9 mouse cellular contexts compared by ENCODE assay signal in the genomic region with DNA sequence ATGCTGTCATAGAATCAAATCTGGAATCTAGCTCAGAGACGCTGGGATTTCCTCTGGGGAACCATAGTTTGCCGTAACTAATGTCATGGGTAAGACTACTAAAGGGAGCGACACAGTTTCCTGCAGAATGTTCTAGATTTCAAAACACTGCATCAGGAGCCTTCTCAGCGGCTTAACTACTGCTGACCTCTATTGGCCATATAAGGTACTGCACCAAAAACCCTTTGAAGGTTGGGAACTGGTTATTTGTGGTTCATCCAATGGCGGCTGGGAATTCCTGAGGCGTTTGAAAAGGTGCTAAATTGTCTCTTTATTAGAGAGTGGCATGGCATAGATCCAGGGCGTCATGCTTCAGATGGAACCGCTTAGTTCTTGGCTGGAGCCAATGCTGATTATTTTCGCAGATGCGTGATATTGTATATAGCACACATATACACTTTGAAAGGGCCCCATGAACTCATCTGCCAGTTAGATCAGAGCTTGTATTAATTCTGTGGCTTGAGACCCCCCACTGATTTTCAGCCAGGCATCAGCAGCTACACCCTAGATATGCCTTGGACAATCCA.
DNase-seq lines count a peak whose midpoint lies in the region; ATAC-seq and TF ChIP-seq lines count a peak whose summit lies in the region.
"Had no signal": no experiment of that assay in that cellular context is flagged by ENCODE, and none has a peak within 500 bp of the region (broad histone marks: within the 10 kb centered on the region; RNA-seq: fewer than 3 reads in every experiment).

No protein-coding gene starts in this region.

- no peak overlapping the region for H3K4me2 ChIP-seq in liver, postnatal 0 days (ENCODE audit: low read depth, low read length)
- H3K4me2 ChIP-seq in liver, embryonic 11.5 days = no peak overlapping the region
- no peak overlapping the region for H3K4me2 ChIP-seq in limb, embryonic 13.5 days (replicated peaks)
- H3K4me2 ChIP-seq in neural tube, embryonic 15.5 days = no peak overlapping the region

- no peaks in the 10 kb centered on the region for H3K4me1 ChIP-seq in liver, postnatal 0 days (ENCODE audit: insufficient read depth)
- H3K4me1 ChIP-seq in liver, embryonic 11.5 days (replicated peaks; ENCODE audit: control insufficient read depth, insufficient read depth, low read length) = no peaks in the 10 kb centered on the region
- no peaks in the 10 kb centered on the region for H3K4me1 ChIP-seq in limb, embryonic 13.5 days
- no peaks in the 10 kb centered on the region for H3K4me1 ChIP-seq in neural tube, embryonic 15.5 days

- no peak overlapping the region for H3K9ac ChIP-seq in liver, postnatal 0 days (replicated peaks)
- no peak overlapping the region for H3K9ac ChIP-seq in liver, embryonic 11.5 days (ENCODE audit: low read depth, low read length)
- no peak overlapping the region for H3K9ac ChIP-seq in limb, embryonic 13.5 days
- no peak overlapping the region for H3K9ac ChIP-seq in neural tube, embryonic 15.5 days (replicated peaks)

- TF ChIP-seq EP300 in liver, postnatal 0 days (IDR thresholded peaks at IDR 0.05; ENCODE audit: low read depth) = no peak

- no peaks in the 10 kb centered on the region for H3K27me3 ChIP-seq in liver, postnatal 0 days (ENCODE audit: insufficient read depth, low read length)
- no peaks in the 10 kb centered on the region for H3K27me3 ChIP-seq in liver, embryonic 11.5 days (replicated peaks; ENCODE audit: control insufficient read depth, insufficient read depth, low read length)
- H3K27me3 ChIP-seq in limb, embryonic 13.5 days = peaks cover 48% of the 10 kb centered on the region
- no peaks in the 10 kb centered on the region for H3K27me3 ChIP-seq in neural tube, embryonic 15.5 days (replicated peaks)

- peak; percentile 86 for TF ChIP-seq CTCF in liver, postnatal 0 days (IDR thresholded peaks at IDR 0.05; ENCODE audit: low read depth)

- peak; percentile 13 for DNase-seq in liver, postnatal 0 days
- DNase-seq in liver, embryonic 11.5 days (ENCODE audit: low spot score) = no peak
- peak; percentile 2 for DNase-seq in adrenal gland, adult 8-10 months
- peak; percentile 5 to 9 for DNase-seq in kidney, adult 8-10 months
- DNase-seq in spleen, postnatal 36 days (ENCODE audit: low spot score in 2 of 2) = no peak

- no peak overlapping the region for H3K4me3 ChIP-seq in liver, postnatal 0 days (ENCODE audit: low read depth, low read length)
- H3K4me3 ChIP-seq in liver, embryonic 11.5 days (ENCODE audit: low read depth, low read length) = no peak overlapping the region
- H3K4me3 ChIP-seq in limb, embryonic 13.5 days = no peak overlapping the region
- H3K4me3 ChIP-seq in neural tube, embryonic 15.5 days (replicated peaks) = no peak overlapping the region
- H3K4me3 ChIP-seq: erythroblast, embryonic 14.5 days had no signal

- WGBS in liver, postnatal 0 days (ENCODE audit: insufficient replicate concordance) = 33% methylated on average over 10 of the region's 10 CpGs
- 39% methylated on average over 10 of the region's 10 CpGs for WGBS in liver, embryonic 11.5 days
- WGBS in limb, embryonic 13.5 days = 35% methylated on average over 10 of the region's 10 CpGs
- WGBS in neural tube, embryonic 15.5 days = 39% methylated on average over 10 of the region's 10 CpGs

- H3K27ac ChIP-seq in liver, postnatal 0 days (ENCODE audit: low read depth) = no peak overlapping the region
- no peak overlapping the region for H3K27ac ChIP-seq in liver, embryonic 11.5 days (ENCODE audit: low read depth, low read length)
- H3K27ac ChIP-seq in limb, embryonic 13.5 days = no peak overlapping the region
- H3K27ac ChIP-seq in neural tube, embryonic 15.5 days (replicated peaks) = no peak overlapping the region

- H3K36me3 ChIP-seq in liver, postnatal 0 days (replicated peaks; ENCODE audit: insufficient read depth, low read length) = no peaks in the 10 kb centered on the region
- no peaks in the 10 kb centered on the region for H3K36me3 ChIP-seq in liver, embryonic 11.5 days (ENCODE audit: control insufficient read depth, insufficient read depth, low read length)
- no peaks in the 10 kb centered on the region for H3K36me3 ChIP-seq in limb, embryonic 13.5 days
- no peaks in the 10 kb centered on the region for H3K36me3 ChIP-seq in neural tube, embryonic 15.5 days

- ATAC-seq in liver, postnatal 0 days = no peak
- ATAC-seq in liver, embryonic 11.5 days (replicated peaks; ENCODE audit: low FRiP score) = no peak
- 0 out of 2 replicates have a peak, but pooled peaks have one; percentile 60 for ATAC-seq in erythroblast, adult 5-6 weeks (replicated peaks; ENCODE audit: low FRiP score, poor library complexity, severe bottlenecking)
- peak; percentile 57; the same call in 1 of the 2 replicates for ATAC-seq in limb, embryonic 13.5 days (ENCODE audit: low FRiP score, low read depth)
- peak; percentile 47; the same call in 1 of the 2 replicates for ATAC-seq in neural tube, embryonic 15.5 days (ENCODE audit: low FRiP score)

- no peaks in the 10 kb centered on the region for H3K9me3 ChIP-seq in liver, postnatal 0 days (ENCODE audit: low read length)
- H3K9me3 ChIP-seq in liver, embryonic 11.5 days (ENCODE audit: control insufficient read depth, low read length) = no peaks in the 10 kb centered on the region
- no peaks in the 10 kb centered on the region for H3K9me3 ChIP-seq in limb, embryonic 13.5 days
- no peaks in the 10 kb centered on the region for H3K9me3 ChIP-seq in neural tube, embryonic 15.5 days (replicated peaks)

Comparison
In these comparisons a context has a peak if more than half of its experiments do, and no peak if none do; other contexts are left out.
1. DNase-seq: peak in liver, postnatal 0 days (single experiment), adrenal gland, adult 8-10 months (single experiment) and kidney, adult 8-10 months (2 of 2); none in liver, embryonic 11.5 days (single experiment) and spleen, postnatal 36 days (0 of 2).
2. ATAC-seq: peak in erythroblast, adult 5-6 weeks (single experiment), limb, embryonic 13.5 days (single experiment) and neural tube, embryonic 15.5 days (single experiment); none in liver, postnatal 0 days (single experiment) and liver, embryonic 11.5 days (single experiment).